Mouse (Mus musculus): ENCODE data around the gene 4833427G06Rik.

4833427G06Rik gene

DNA sequence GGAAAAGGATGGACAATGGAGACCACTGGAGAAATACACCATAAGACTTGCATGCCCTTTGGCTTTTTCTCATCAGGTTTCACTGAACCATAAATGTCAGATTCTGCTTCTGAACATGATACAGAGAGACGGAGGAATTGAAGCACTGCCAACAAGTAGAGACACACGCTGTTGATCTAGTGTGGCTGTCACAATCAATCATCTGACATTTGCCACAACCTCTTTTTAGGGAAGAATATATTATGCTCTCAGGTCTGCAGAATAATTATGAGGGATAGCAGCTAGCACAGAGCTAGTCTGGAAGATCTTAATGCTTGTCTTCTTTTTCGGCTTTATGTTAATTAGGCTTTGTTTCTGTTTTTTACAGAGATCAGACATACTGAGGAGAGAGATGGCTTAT, 33.7 kb downstream of the 4833427G06Rik start:
- DNase-seq (ENCODE audit: low spot score) = no peak

DNA sequence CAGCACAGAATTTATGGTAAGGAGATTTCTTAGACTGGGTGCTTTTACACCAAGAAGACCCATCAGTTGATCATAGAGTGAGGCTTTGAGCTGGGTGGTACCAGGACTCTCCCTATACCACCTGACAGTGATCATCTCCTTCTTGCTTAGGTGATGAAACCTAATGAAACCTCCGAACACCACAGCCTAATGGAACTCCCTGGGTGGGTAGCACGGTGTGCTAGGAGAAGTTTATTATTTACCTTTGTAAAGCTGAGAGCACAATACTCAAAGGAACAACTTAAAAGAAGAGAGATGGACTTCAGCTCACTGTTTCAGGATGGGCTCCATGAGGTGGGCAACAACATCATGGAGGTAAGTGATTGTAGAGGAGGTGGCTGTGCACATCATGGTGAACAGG, 41.3 kb downstream of the 4833427G06Rik start, which contains the start of gene Btg4:
Gene Btg4, plus strand, starts transcription at position 301 of the 400 bp plus-strand sequence.
- DNase-seq (ENCODE audit: low spot score) = no peak

- no peak for DNase-seq (ENCODE audit: low spot score)
Observed at GRCm38 (mm10) chr9:51058951-51059521, 42.8 kb downstream of the 4833427G06Rik start.

DNA sequence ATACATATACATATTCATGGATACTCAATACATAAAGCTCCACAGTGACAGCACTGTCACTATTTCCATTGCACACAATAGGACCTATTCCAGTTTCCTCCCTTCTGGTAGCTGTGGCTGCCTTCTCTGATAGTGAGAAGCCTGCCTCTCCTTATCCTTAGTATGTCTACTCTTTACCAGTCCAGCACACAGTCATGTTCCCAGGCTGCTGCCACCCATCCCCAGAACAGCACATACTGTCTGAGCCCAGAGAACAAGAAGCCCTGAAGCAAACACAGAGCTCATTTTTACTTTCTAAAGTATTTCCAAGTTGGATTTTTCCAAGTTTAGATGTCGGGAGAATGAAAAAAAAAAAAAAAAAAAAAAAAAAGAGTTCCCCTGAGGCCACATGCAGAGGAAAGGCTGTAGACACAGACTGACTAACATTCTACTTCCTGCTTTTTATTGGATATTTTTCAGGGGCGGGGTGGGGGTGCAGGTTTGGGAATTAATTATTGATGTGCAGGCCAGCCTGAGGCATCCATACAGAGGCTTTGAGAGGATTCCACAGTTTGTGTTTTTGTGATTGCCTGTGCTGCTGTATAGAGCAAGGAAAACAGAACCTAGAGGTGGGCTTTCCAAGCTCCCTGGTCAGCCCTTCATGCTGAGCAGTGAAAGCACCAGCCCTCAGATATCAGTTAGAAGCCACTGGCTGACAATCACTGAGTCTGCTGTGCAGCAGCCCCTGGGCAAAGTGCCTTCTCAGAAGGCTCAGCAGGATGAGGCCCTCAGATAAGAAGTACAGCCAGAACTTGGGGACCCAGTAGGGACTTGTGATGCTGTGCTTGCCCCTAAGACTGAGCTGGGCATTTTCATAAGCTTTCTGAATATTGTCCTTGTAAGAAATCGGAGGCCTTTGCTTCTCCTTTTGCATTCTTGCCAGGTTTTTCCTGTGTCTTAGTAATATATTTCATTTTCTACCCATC, 45.2 kb downstream of the 4833427G06Rik start:
- no peak for DNase-seq (ENCODE audit: low spot score)

DNA sequence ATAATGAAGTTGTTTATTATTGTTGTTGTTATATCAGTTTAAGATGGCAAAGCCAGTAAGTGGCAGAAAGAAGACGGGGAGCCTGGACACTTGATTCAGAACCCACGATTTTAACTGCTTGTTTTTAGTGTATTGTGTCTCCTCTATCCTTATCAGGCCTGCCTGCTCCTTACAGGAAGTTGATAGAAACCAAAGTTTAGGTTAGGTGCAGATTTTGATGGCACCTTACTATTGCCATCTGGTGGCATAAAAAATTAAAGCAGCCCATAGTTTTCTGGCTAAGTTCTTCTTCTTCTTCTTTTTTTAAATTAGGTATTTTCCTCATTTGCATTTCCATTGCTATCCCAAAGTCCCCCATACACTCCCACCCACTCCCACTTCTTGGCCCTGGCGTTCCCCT, 49.7 kb downstream of the 4833427G06Rik start:
- no peak for DNase-seq (ENCODE audit: low spot score)

GRCm38 (mm10) chr9:51042136-51042535, 59.7 kb downstream of the 4833427G06Rik start:
- no peak for DNase-seq (ENCODE audit: low spot score)

- no peak for DNase-seq (ENCODE audit: low spot score)
Observed at GRCm38 (mm10) chr9:51041491-51041980, 60.3 kb downstream of the 4833427G06Rik start.

DNA sequence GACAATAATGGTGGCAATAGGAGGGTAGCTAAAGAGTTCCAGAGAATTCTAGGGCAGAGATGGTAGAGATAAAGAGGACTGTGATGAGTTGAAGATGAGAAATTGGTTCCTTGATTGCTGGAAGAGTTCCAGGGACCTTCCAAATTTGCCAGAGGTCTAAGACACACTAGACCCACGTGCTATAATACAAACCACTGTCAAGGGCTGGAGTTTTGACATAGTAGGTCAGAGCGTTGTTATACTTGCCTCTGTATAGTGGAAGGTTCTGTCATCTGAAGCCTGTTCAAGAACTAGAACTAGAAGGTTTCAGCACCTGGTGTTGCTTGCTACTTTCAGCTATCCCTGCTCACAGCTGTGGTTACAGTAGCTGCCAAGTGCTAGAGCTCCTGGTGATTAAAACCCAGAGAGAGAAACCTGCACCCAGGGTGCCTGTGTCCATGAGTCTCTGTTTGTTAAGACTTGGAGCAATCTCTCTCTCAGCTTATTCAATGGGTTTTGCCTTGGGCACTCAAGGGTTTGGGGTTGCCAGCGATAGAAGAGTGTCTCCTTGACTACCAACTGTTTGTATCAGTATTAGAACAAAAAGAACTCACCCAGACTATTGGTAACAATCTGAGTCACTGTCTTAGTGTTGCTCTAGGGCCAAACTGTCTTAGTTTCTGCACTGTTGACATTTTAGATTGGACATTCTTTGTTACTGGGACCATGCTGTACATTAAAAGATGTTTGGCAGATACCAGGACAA, 68.9 kb downstream of the 4833427G06Rik start:
- no peak for DNase-seq (ENCODE audit: low spot score)

DNA sequence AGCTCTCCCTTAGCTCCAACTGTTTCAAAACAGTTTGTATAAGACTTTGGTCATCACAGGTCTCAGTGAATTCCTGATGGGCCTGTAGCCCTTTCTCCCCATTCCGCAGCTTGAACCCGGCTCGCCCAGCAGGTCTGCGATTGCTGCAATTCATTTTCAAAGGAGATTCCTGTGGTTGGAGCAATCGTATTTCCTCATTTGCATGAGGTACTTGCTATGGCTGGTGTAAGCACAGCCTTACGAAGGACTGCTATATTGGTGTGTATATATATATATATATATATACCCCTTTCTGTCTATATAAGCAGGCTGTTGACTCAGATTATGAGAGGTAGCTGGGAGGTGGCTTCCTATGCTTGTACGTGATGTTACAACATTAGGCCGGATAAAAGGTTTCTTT, 69.6 kb downstream of the 4833427G06Rik start:
- DNase-seq (ENCODE audit: low spot score) = no peak

- DNase-seq (ENCODE audit: low spot score) = no peak
Observed at GRCm38 (mm10) chr9:51031603-51032002, 70.3 kb downstream of the 4833427G06Rik start.
